Mouse (Mus musculus): Measurements from ENCODE around the gene Lpp.

Lpp gene

GRCm38 (mm10) chr16:24881981-24882775 is 488.9 kb downstream of the Lpp start:
- DNase-seq (ENCODE audit: low read depth), result no peak

DNA sequence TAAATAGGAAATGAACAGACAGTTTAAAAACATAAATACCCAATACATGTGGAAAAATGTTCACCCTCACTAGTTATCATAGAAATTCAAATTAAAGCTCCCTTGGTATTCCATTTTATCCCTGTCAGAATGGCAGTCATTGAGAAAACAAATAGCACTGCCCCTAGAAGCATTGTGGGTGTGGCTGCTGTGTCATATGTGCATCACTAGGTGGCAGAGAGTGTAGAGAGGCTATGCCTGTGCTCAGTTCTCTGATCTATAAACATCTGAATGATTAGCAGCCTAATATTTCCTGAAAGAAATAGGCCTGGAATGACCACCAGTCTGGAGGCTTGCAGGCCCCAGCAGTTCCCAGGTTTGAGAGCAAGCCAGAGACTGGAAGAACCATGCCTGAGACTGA is 490.7 kb downstream of the Lpp start:
- DNase-seq (ENCODE audit: low read depth), result no peak

DNA sequence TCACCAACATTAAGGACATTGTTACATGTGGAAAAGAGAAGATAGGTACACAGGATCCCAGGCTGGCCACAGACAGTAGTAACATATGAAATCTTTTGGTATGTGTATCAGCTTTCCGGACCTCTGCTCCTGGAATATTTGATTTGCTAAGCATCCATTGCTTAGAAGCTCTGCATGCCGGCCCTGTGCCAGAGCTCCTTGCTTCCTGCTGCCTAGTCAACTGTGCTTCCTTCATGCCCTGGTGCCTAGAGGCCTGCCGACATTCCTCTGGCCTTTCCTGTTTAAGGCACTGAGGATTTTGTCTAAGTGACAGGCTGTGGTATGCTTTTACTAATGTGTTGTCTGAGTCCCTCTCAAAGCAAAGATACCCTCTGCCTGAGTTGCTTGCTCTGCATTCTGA is 493.0 kb downstream of the Lpp start:
- no peak for DNase-seq (ENCODE audit: low read depth)

GRCm38 (mm10) chr16:24886943-24887342 is 493.6 kb downstream of the Lpp start:
- DNase-seq (ENCODE audit: low read depth), result no peak

DNA sequence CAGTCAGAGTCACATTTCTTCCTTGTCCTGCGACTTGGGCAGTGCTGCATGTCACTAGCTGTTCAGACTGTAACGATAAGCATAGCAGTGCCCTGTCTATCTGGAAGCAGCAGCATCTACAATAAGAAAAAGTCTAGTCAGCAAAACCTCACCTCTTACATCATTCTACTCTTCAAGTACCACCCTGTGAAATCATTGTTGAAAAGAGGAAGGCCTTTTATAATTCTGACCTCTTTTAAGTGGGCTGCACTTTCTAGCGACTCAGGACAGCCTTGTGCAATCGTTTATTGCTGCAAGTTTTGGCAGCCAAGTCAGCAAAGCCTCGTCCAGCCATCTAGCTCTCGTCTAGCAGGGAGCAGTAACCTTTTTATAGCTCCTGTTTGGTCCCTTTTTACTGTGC is 498.1 kb downstream of the Lpp start:
- DNase-seq (ENCODE audit: low read depth), result no peak

- DNase-seq (ENCODE audit: low read depth), result no peak
Observed at GRCm38 (mm10) chr16:24895160-24895559, 501.9 kb downstream of the Lpp start.

GRCm38 (mm10) chr16:24897641-24898040 is 504.3 kb downstream of the Lpp start:
- DNase-seq (ENCODE audit: low read depth), result no peak

- no peak for DNase-seq (ENCODE audit: low read depth)
Observed at GRCm38 (mm10) chr16:24900241-24900796, 507.0 kb downstream of the Lpp start.

DNA sequence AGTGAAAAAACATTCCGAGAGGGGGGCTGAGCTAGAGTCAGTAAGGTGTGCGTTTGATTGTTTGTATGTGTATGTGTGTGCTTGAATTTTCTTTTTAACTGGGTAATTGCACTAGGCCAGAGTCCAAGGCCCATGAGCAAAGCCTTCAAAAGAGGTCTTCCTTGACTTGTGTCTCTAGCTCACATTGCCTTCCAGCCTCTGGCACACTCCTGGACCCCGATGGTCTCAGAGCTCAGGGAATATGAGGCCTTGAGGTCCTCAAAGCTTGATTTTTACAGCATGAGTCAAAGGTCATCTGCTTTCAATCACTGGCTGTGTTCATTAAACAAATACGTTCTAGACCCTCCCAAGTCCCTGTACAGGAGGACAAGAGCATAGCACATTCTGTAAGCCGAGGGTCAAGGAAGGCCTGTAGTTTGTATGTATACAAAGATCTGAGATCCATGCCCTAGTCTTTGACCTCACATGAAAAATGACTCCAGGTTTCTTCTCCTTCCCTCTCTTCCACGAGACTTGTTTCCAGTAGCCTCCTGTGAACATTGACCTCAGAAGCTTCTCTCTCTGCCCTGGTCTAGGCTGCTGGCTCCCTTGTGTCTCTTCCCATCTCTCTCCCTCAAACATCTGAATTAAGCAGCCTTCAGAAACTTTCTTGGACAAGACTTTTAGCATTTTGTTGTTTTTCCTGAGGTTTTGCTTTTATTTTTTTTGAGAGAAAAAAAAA is 508.0 kb downstream of the Lpp start:
- no peak for DNase-seq (ENCODE audit: low read depth)

- no peak for DNase-seq (ENCODE audit: low read depth)
Observed at GRCm38 (mm10) chr16:24902111-24902510, 508.8 kb downstream of the Lpp start.

DNA sequence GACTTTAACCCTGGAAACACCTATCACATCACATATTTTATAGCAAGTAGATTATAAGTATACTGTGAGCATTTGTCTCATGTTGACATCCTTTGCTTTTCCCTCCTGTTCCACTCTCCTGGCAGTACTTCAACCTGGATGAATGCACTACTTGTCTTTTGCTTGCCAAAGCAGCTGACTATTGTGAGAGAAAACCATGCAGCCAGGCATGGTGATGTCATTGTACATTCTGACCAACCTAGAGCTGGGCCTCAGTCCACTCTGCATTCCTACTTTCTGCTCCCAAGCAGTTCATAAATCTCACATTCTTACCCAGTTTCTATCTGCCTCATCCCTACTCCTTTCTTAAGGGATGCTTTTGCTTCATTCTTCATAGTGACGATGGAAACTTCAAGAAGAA is 515.6 kb downstream of the Lpp start:
- no peak for DNase-seq (ENCODE audit: low read depth)

- no peak for DNase-seq (ENCODE audit: low read depth)
Observed at GRCm38 (mm10) chr16:24910321-24910720, 517.0 kb downstream of the Lpp start.

- DNase-seq (ENCODE audit: low read depth), result no peak
Observed at GRCm38 (mm10) chr16:24910834-24911233, 517.5 kb downstream of the Lpp start.

DNA sequence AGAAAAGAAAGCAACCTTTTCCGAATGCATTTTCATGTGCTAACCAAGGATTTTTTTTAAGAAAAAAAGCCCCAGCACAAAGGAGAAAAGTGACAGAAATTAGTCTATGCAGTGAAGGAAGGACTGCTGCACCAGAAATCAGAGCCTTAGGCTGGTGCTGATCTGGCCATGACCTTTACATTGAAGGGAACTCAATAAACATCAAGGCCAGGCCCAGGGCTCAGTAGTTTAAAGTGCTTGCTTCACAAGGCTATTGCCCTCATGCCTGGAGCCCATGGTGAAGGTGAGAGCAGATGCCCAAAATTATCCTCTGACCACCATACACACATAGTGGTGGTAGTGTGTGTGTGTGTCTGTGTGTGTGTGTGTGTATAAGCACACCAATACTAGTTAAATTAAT is 519.1 kb downstream of the Lpp start:
- DNase-seq (ENCODE audit: low read depth), result no peak

DNA sequence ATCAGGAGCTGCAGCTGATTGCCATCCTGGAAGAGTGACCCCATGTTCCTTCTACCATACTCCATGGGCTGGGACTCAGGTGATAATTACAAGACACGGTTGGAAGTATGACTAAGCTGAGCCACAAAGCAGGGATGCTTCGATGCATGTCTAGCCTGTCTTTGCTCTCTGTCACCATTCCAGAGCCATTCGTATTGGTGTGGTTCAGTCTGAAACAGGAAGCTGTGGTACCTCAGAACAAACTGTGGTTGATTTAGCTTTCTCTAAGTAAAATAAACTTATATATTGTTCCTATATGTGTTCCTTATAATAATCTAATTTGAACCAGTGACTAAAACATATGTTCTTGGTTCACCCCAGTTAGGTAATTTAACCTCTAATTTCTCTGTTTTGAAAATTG is 519.7 kb downstream of the Lpp start:
- DNase-seq (ENCODE audit: low read depth), result no peak

DNA sequence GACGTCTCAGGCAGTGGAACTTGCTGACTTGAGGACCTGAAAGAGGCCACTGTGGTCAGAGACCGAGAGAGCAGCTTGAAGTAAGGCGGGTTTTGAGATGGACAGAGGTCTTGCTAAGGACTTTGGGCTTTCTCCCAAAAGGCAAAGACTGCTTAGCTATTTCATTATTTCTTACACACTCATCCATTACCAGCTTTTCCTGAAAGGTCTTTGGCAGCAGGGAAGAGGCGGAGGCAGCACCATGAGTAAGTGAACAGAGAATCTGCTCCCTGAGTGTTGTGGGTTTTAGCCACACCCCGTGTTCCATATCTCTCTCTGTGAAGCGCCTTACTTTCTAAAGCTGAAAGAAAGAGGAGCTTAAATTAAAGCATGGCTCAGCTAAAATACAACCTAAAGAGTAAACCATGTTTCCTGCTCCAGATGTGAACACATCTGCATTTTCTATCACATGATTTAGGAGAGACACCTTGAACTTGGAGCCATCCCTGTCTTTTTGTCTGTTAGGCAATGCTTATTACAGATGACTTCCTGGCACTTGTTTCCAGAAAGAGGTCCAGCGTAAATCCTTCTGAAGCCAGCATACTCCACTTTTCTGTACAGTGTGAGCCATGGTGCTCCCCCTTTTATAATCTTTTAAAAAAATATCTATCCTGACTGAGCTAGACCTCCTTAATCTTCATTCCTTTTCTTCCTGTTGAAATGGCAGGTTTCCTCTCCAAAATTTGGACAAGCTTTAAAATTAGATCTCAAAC is 520.5 kb downstream of the Lpp start:
- peak; percentile 79 for DNase-seq (ENCODE audit: low read depth)

DNA sequence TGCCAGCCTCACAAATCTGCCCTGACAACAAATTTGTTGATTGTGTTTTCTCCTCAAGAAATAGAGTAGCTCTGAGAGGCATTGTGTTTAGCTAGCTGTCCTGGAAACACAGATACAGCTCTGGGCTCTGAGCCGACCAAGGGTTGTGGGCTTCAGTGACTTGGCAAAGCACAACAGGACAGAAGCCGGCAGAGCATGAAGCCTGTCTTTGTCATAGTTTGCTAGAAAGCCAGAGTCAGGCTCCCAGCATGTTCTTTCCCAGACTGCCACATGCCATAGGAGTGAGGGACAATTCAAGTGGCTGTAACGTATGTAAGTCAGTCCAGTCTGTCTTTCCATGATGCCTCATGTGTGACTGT is 521.1 kb downstream of the Lpp start:
- no peak for DNase-seq (ENCODE audit: low read depth)

DNA sequence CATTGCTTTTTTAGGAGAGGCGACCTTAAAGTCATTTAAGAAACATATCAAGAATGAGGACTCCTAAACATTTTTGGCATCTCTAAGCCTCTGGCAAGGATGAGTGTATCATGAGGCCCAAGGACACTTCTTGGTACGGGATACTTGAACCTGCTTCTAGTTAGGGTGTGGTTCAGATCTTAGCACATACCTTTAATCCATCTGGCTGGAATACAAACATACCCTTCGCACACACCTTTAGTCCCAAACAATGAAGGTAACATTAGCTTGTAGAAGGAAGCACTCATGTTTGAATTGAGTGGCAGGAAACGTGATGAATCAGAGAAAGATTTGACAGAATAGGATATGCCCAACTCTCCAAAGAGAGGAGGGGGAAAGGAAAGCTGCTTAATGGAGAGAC is 522.2 kb downstream of the Lpp start:
- DNase-seq (ENCODE audit: low read depth), result no peak

DNA sequence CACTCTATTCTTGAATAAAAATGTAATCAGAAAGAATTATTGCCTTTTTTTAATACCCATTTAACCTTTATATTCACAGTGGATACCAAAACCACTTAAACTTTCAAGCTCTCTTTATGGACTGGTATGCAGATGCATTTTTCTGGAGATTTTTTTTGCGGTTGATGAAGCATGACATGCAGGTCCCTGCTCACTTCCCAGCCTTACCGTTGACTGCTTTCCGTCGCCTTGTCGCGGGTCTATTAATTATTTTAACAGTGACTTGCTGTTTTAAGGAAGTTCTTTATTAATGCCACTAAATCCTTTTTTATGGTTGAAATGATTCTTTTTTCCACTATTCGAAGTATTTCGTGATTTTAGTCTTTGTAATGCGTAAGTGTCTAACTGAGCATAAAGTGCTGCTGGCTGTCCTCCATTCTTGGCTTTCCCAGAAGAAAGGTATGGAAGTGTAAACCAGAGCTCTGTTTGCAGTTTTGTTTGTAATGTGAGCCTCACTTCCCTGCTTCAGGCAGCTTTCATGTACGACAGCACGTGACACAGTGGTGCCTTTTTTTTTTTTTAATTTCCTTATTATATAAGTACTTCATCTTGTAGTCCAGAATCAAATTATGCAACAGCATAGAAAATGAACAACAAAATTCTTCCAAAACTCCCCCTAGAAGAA is 526.2 kb downstream of the Lpp start:
- no peak for DNase-seq (ENCODE audit: low read depth)

DNA sequence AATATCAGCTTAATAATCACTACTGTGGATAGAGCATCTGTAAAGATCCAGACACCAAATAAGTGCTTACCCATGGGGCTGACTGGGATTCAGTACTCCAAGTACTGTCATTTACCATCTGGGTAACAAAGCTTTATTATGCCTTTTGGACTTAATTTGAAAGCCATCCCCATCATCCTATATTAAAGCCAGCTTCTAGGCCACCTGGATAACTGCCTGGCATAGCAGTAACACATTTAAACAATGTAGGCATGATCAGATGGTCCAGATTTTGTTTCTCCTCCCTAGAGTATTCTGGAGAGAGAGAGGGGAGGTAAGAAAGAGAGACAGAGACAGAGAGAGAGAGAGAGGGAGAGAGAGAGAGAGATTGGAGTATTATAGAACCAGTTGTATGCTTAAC is 536.8 kb downstream of the Lpp start:
- DNase-seq (ENCODE audit: low read depth), result no peak

DNA sequence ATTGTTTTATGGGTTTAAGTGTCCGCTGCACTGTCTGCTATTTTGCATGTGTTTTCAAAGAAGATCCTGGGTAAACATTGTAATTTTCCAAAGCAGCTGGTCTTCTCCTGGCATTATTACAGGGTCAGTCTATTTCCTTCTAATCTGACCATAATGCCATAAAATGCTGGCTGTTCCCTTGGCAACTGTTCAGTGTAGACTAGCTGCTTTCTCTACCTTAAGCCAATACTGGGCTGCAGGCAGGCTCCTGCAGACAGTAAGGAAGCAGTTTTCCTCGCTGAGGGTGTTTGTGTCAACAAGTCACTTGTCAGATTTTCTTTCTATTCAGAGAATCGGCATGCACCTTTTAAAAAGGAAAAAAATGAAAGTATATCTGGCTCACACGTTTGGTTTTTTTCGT is 537.3 kb downstream of the Lpp start:
- DNase-seq (ENCODE audit: low read depth), result no peak

DNA sequence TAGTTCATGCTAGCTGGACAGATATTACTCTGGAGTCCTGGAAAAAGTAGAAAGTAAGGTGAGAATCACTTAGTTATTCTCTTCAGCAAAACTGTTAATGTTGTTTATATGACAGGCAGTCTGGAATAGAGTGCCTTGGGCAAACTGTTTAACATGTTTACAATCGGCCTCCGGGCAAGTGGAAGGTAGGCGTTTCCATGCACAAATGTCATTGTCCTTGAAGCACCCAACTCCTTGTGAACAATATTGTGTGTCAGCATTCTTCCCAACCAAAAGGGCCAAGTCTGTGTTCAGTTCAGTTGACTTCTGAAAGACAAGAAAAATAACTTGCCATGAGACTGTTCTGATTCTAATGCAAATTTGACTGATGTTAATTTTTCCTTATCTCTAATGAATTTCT is 539.5 kb downstream of the Lpp start:
- DNase-seq (ENCODE audit: low read depth), result no peak
